Mouse (Mus musculus) urinary bladder, postnatal 10 days (tissue): ENCODE data around the gene Defa28.
"Not testable (repeated sequence)": the region's sequence is repeated elsewhere in the genome, so short reads cannot be mapped to it uniquely, and the experiment has no call there.

Experiments used
- DNase-seq: peaks from one replicate; pipeline ENCODE4 v3.0.0; 2022; ENCODE audit warnings: low spot score

Defa28 gene

GRCm38 (mm10) chr8:21582706-21583105, at the start of gene Defa28:
Gene Defa28 (plus strand): TSS chr8:21583006.
- DNase-seq, result not testable (repeated sequence)

DNA sequence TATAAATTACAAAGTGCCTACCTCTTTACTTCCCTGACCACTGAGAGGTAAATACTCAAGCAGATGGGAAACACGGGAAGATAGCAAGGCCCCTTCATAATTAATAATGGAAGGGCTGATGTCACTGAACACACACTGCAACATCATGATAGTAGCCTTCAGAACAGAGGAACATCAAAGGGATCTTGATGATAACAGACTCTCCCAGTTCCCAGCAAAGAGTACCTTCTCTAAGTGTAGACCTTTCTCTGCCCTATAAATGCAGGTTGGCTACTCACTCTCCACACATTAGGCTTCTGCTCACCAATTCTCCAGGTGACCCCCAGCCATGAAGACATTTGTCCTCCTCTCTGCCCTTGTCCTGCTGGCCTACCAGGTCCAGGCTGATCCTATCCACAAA, 17.7 kb upstream of the Defa28 start, which contains the start of gene Defa37:
Defa37 (plus strand) TSS at position 301 of the 400 bp plus-strand sequence.
- DNase-seq, result not testable (repeated sequence)

DNA sequence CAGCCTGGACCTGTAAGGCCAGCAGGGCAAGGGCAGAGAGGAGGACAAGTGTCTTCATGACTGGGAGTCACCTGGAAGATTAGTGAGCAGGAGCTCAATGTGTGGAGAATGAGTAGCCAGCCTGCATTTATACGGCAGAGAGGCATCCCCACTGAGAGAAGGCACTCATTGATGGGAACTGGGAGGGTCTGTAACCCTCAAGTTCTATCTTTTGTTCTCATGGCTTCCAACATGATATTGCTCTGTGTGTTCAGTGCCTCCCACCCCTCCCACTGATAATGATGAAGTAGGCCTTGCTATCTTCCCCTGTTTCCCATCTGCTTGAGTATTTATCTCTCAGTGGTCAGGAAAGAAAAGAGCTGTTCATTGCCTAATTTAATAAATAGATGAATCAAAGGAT, 11.6 kb downstream of the Defa28 start, which contains the start of gene Gm7861:
Gm7861 (minus strand) TSS at position 101 of the 400 bp plus-strand sequence.
- not testable (repeated sequence) for DNase-seq

GRCm38 (mm10) chr8:21617883-21618282, 35.1 kb downstream of the Defa28 start, which contains the start of gene Defa26:
Gene Defa26 (plus strand): TSS chr8:21618183.
- not testable (repeated sequence) for DNase-seq
